Mouse (Mus musculus) myocyte (in vitro differentiated cells): ENCODE results near the gene Rasal1. TPM values are rescaled to one million over a fixed set of nuclear protein-coding genes. Genes with fewer than 3 reads are reported as not detected.

Source experiments
- H3K27me3 ChIP-seq: one replicate; pipeline ENCODE4 v1.6.1; 2011; ENCODE audit not compliant: control insufficient read depth, insufficient read depth, insufficient read length
- H3K36me3 ChIP-seq: one replicate; pipeline ENCODE4 v1.6.1; 2011; ENCODE audit not compliant: control insufficient read depth, insufficient read depth
- H3K4me2 ChIP-seq: one replicate; pipeline ENCODE4 v1.6.1; 2011; ENCODE audit warnings: low read depth, control low read depth
- H3K4me3 ChIP-seq: one replicate; pipeline ENCODE4 v1.5.1; 2011; ENCODE audit warnings: mild to moderate bottlenecking, control low read depth, moderate library complexity
- H3K79me2 ChIP-seq: one replicate; pipeline ENCODE4 v1.6.1; 2011; ENCODE audit not compliant: control insufficient read depth, insufficient read depth
- H3ac ChIP-seq: one replicate; pipeline ENCODE4 v1.6.1; 2011; ENCODE audit not compliant: control insufficient read depth, insufficient read length
- CEBPB ChIP-seq: IDR thresholded peaks from 2 replicates; pipeline ENCODE4 v1.6.1; 2011; ENCODE audit warnings: mild to moderate bottlenecking, moderate library complexity; ENCODE audit not compliant: poor library complexity, insufficient read depth, severe bottlenecking
- E2F4 ChIP-seq: IDR thresholded peaks from one replicate; pipeline ENCODE4 v1.6.1; 2011; ENCODE audit warnings: mild to moderate bottlenecking, control low read depth, moderate library complexity; ENCODE audit not compliant: insufficient read depth
- MAX ChIP-seq: IDR thresholded peaks from one replicate; pipeline ENCODE4 v1.6.1; 2011; ENCODE audit warnings: low read depth, mild to moderate bottlenecking, control low read depth
- MYOD1 ChIP-seq, 3 experiments: IDR thresholded peaks; one replicate each; pipeline ENCODE4 v1.6.1; 2011; ENCODE audit warnings: control low read depth in 2 of 3, low read depth in 2 of 3, mild to moderate bottlenecking in 2 of 3, moderate library complexity in 1 of 3; ENCODE audit not compliant: insufficient read length in 2 of 3, control insufficient read depth in 1 of 3
- MYOG ChIP-seq, 3 experiments: IDR thresholded peaks; one replicate each; pipeline ENCODE4 v1.6.1; 2011; ENCODE audit warnings: control low read depth in 2 of 3, low read depth in 2 of 3, mild to moderate bottlenecking in 2 of 3; ENCODE audit not compliant: insufficient read length in 2 of 3, control insufficient read depth in 1 of 3, insufficient read depth in 1 of 3
- POLR2A ChIP-seq: IDR thresholded peaks from one replicate; pipeline ENCODE4 v1.6.1; 2011; ENCODE audit warnings: low read depth, mild to moderate bottlenecking, control low read depth, moderate library complexity; ENCODE audit not compliant: insufficient read length
- POLR2AphosphoS2 ChIP-seq: IDR thresholded peaks from one replicate; pipeline ENCODE4 v1.6.1; 2011; ENCODE audit warnings: low read depth, control low read depth; ENCODE audit not compliant: insufficient read length
- REST ChIP-seq: IDR thresholded peaks from one replicate; pipeline ENCODE4 v1.6.1; 2011; ENCODE audit warnings: mild to moderate bottlenecking, control low read depth, moderate library complexity; ENCODE audit not compliant: insufficient read depth, insufficient read length
- SRF ChIP-seq: IDR thresholded peaks from one replicate; pipeline ENCODE4 v1.6.1; 2011; ENCODE audit warnings: low read depth; ENCODE audit not compliant: control insufficient read depth, insufficient read length
- TCF12 ChIP-seq: IDR thresholded peaks from one replicate; pipeline ENCODE4 v1.6.1; 2011; ENCODE audit warnings: mild to moderate bottlenecking, control low read depth; ENCODE audit not compliant: poor library complexity, insufficient read depth, severe bottlenecking
- TCF3 ChIP-seq: IDR thresholded peaks from one replicate; pipeline ENCODE4 v1.6.1; 2011; ENCODE audit warnings: low read depth, control low read depth; ENCODE audit not compliant: insufficient read length
- USF1 ChIP-seq: IDR thresholded peaks from one replicate; pipeline ENCODE4 v1.6.1; 2011; ENCODE audit warnings: low read depth, mild to moderate bottlenecking, control low read depth, moderate library complexity
- polyA plus RNA-seq: library from polyadenylated mRNA; unstranded; fragments of >200 nt; fragmentation: generic; extraction: Trizol; gene quantifications from one replicate; pipeline ENCODE4 v1.2.1, GENCODE M21; 2012; ENCODE audit warnings: missing spikeins

Gene Rasal1
- polyA plus RNA-seq, 1 experiment: 0.01 TPM

GRCm38 (mm10) chr5:120698181-120698580 is 49.6 kb downstream of the Rasal1 start:
- TF ChIP-seq POLR2AphosphoS2 (no peak), REST (no peak), E2F4 (no peak), CEBPB (no peak), TCF3 (no peak), SRF (no peak), MYOD1 (IDR thresholded peaks at IDR 0.05; ENCODE audit: control insufficient read depth in 1 of 3, insufficient read length in 2 of 3, low read depth in 2 of 3) (no peak), POLR2A (no peak), TCF12 (no peak), MAX (no peak), USF1 (no peak), MYOG (IDR thresholded peaks at IDR 0.05; ENCODE audit: control insufficient read depth in 1 of 3, insufficient read depth in 1 of 3, insufficient read length in 2 of 3, low read depth in 2 of 3) (no peak)
- Histone ChIP-seq H3K4me2 (no peak overlapping the region), H3K36me3 (no peaks in the 10 kb centered on the region), H3K27me3 (peaks cover 61% of the 10 kb centered on the region), H3K79me2 (no peaks in the 10 kb centered on the region), H3ac (no peak overlapping the region), H3K4me3 (no peak overlapping the region)

GRCm38 (mm10) chr5:120698801-120699391 is 50.3 kb downstream of the Rasal1 start:
- no peaks in the 10 kb centered on the region for H3K79me2 ChIP-seq
- H3K27me3 ChIP-seq: peaks cover 66% of the 10 kb centered on the region
- no peak overlapping the region for H3K4me2 ChIP-seq
- no peak overlapping the region for H3ac ChIP-seq
- TF ChIP-seq POLR2A (no peak), E2F4 (no peak), MAX (no peak), TCF12 (no peak), POLR2AphosphoS2 (no peak)
- no peak overlapping the region for H3K4me3 ChIP-seq
- H3K36me3 ChIP-seq: no peaks in the 10 kb centered on the region

GRCm38 (mm10) chr5:120700996-120701790 is 52.6 kb downstream of the Rasal1 start:
- Histone ChIP-seq H3K27me3 (peaks cover 68% of the 10 kb centered on the region), H3ac (no peak overlapping the region), H3K4me3 (no peak overlapping the region), H3K4me2 (no peak overlapping the region), H3K79me2 (no peaks in the 10 kb centered on the region), H3K36me3 (no peaks in the 10 kb centered on the region)
- TF ChIP-seq POLR2AphosphoS2 (no peak), POLR2A (no peak), CEBPB (no peak), E2F4 (no peak), REST (no peak), TCF12 (no peak), SRF (no peak), MYOG (IDR thresholded peaks at IDR 0.05; ENCODE audit: control insufficient read depth in 1 of 3, insufficient read depth in 1 of 3, insufficient read length in 2 of 3, low read depth in 2 of 3) (no peak), MAX (no peak), USF1 (no peak), MYOD1 (IDR thresholded peaks at IDR 0.05; ENCODE audit: control insufficient read depth in 1 of 3, insufficient read length in 2 of 3, low read depth in 2 of 3) (no peak), TCF3 (no peak)

GRCm38 (mm10) chr5:120702421-120702820 is 53.8 kb downstream of the Rasal1 start:
- H3K36me3 ChIP-seq: no peaks in the 10 kb centered on the region
- no peak overlapping the region for H3ac ChIP-seq
- H3K4me2 ChIP-seq: no peak overlapping the region
- no peaks in the 10 kb centered on the region for H3K79me2 ChIP-seq
- peaks cover 73% of the 10 kb centered on the region for H3K27me3 ChIP-seq
- H3K4me3 ChIP-seq: no peak overlapping the region
- TF ChIP-seq SRF (no peak), MAX (no peak), MYOG (IDR thresholded peaks at IDR 0.05; ENCODE audit: control insufficient read depth in 1 of 3, insufficient read depth in 1 of 3, insufficient read length in 2 of 3, low read depth in 2 of 3) (no peak), E2F4 (no peak), CEBPB (no peak), TCF12 (no peak), REST (no peak), USF1 (no peak), MYOD1 (IDR thresholded peaks at IDR 0.05; ENCODE audit: control insufficient read depth in 1 of 3, insufficient read length in 2 of 3, low read depth in 2 of 3) (no peak), TCF3 (no peak), POLR2AphosphoS2 (no peak), POLR2A (no peak)
